Mouse (Mus musculus) ES-Bruce4 (cell line): ENCODE data around the gene Col1a1.

Experiments
- CTCF ChIP-seq: IDR thresholded peaks from one replicate; pipeline ENCODE4 v1.8.1; 2011; ENCODE audit warnings: low read depth, low read length
- EP300 ChIP-seq: IDR thresholded peaks from 2 replicates; pipeline ENCODE4 v1.6.1; 2011; ENCODE audit warnings: low read depth, low read length; ENCODE audit not compliant: insufficient read depth
- POLR2A ChIP-seq: IDR thresholded peaks from one replicate; pipeline ENCODE4 v1.8.1; 2011; ENCODE audit warnings: low read length; ENCODE audit not compliant: insufficient read depth

GRCm38 (mm10) chr11:94955103-94955502 lies 19.1 kb downstream of the Col1a1 start:
- TF ChIP-seq CTCF (no peak), EP300 (no peak), POLR2A (no peak)
